Mouse (Mus musculus): ENCODE data around the gene Gm36028.

The Gm36028 gene

DNA sequence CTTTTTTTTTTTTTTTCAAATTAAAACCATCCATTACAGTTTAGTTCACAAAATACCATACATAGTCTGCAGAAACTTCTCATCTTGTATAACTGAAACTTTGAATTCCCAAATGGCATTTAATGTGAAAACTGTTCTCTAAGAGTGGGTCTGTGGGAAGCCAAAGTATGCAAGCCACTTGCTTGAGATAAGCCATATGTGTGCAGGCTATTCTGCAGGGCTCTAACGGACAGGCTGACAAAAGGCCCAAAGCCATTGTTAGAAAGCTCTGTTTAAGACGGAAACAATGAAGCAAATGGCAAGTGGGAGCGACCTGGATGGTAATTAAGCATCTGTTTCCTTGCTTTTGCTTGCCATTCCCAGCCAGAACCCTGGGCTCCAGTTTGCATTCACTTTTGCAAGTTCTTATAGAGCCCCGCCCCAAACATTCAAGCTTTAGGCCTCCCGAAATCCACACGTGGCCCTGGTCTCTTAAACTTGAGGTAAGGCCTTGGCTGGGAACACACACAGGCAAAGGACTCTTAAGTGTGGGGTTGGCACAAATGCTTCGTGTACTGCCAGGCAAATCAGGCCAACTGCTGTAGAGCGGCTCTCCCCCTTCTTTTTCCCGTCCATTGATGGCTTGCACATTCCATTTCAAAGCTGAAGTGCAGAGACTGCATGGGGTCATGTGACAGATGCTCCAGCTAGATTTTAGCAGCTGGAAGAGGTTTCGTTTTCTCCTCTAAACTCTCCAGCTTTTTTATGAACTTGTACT is 51.9 kb downstream of the Gm36028 start:
- DNase-seq (ENCODE audit: low spot score in 2 of 2): no peak

DNA sequence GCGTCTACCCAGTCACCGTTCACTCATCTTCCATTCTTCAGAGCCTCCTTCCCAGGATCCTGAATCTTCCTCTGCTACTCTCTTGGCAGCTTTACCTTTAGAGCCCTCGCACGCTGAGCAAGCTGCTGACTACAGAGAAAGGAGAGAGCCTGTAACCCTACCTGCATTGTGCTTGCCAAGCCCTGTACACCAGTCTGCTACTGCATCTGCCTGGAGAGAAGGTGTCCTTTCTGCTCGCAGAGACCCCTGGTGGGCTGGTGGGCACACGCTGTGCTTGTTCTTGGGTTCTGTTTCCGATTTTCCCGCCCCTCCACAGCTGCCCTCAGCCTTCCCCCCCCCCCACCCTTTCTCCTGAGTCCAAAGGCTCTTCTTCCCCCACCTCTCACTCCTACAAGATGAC is 53.7 kb downstream of the Gm36028 start:
- no peak for DNase-seq (ENCODE audit: low spot score in 2 of 2)

DNA sequence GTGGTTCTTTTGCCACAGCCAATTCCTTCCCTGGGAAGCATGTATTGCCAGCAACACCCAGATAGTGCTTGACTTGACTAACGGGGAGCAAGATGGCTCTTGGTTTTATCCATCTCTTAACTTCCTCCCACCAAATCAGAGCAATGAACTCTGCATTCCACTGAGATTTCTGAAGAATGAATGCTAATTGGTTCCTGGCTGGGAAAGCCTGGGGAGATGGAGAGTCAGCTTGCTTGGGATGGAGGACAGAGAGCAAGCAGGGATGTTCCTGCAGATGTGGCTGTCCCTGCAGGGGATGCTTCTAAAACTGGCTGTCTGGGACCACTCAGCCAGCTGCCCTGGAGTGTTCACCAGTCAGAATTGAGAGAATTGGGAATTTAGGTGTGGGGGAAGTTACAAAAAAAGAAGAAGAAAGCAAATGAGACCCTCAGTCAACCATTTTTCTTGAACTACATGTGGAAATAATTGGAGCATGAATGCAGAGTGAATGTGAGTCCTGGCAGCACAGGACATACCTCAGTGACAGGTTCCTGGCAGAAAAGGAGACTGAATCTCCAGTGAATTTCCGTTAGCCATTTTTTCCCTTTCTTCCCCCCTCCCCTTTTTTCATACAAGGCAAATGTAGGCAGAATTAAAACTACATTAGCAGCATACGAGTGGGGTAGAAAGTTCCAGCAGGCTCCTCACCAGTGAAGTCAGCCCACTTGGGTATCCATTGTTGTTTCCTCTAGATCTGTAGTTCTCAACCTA is 55.0 kb downstream of the Gm36028 start:
- DNase-seq (ENCODE audit: low spot score in 2 of 2): no peak

DNA sequence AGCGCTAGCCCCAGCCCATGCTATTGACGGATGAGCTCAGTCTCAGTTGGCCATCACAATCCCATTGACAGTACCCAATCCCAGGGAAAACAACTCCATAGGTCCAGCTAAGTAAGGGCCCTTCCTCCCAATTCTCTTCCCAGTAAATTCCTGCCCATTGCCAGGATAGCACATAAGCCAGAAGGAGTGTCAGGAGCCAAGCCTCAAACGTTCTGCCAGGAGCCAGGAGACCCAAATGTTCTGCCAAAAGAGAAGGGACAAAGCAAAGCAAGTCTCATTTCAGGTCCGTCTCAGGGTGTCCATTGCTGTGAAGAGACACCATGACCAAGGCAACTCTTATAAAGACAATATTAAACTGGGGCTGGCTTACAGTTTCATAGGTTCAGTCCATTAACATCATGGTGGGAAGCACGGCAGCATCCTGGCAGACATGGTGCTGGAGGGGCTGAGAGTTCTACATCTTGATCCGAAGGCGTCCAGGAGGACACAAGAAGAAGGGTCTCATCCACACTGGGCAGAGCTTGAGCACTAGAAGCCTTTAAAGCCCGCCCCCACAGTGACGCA is 57.5 kb downstream of the Gm36028 start:
- no peak for DNase-seq (ENCODE audit: low spot score in 2 of 2)

DNA sequence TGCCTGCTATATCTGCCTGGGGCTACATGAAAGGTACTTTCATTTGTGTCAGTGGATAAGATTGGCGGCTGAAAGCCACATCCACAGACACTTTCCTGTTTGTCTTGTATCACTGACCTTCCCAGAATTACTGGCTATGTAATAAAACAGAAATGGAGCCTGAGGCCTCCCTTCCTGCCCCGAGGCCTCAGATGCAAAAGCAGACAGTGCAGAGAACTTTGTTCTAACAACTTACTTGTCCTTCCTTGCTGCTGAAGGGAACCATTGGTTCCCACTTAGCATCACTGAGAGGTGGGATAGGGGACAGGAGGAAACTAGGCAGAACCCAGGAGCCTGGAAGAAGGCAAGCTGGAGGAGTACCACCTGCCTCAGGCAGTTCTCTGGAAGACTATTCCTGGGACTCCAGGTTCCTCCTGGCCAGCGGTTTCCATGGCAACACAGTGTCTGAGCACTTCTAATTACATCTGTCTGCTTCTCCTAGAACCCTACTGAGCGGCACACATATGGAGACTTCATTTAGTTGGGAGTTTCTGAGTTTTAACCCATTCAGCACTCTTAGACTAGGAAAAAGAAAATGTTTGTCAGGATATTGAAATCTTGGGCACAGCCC is 58.2 kb downstream of the Gm36028 start:
- DNase-seq (ENCODE audit: low spot score in 2 of 2): no peak

DNA sequence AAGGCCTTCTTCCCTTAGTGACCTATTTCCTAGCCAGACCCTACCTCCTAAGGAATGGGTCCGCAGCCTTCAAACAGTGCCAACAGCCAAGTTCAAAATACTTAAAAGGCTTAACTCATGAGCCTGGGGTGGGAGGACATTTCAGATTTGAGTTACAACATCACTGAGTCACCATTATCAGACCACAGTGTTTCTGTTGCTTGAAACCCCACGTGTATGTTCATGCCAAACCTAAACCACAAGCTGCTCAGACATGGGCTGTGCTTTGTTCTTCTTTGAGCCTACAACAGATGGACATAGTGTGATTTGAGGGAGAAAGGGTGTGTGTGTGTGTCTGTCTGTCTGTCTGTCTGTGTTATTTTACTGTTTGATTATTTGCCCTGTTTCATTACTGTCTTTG is 59.8 kb downstream of the Gm36028 start:
- DNase-seq (ENCODE audit: low spot score in 2 of 2): no peak
